Mouse (Mus musculus): ENCODE data around the gene Gins3. TPM values are rescaled to one million over a fixed set of nuclear protein-coding genes. Genes with fewer than 3 reads are reported as not detected.

The Gins3 gene
- 2.9 and 3.1 TPM in 2 replicates for polyA plus RNA-seq (2012; rRNA removed)

GRCm38 (mm10) chr8:95633262-95634062, at the start of gene Gins3:
Gins3 (plus strand) TSS chr8:95633453.

GRCm38 (mm10) chr8:95676631-95677030, 43.4 kb downstream of the Gins3 start, which contains the start of gene Ndrg4:
Ndrg4 (plus strand) TSS chr8:95676980.

Other genes with a start within 250 kb of the Gins3 start
- gene Cfap20, start 198.6 kb upstream of the Gins3 start, polyA plus RNA-seq (2012; rRNA removed): 29.0 and 29.5 TPM in 2 replicates
- 10.4 and 10.6 TPM in 2 replicates for gene Csnk2a2, start 143.4 kb upstream of the Gins3 start, polyA plus RNA-seq (2012; rRNA removed)
- 0.02 TPM in 1 of 2 replicates, not detected in the other for gene Ccdc113, start 99.4 kb upstream of the Gins3 start, polyA plus RNA-seq (2012; rRNA removed)
- gene Prss54, start 57.1 kb upstream of the Gins3 start, polyA plus RNA-seq (2012; rRNA removed): not detected in 2 replicates
- gene Ndrg4, start 43.5 kb downstream of the Gins3 start, polyA plus RNA-seq (2012; rRNA removed): 0.60 and 0.63 TPM in 2 replicates
- 10.7 and 13.1 TPM in 2 replicates for gene Setd6, start 82.4 kb downstream of the Gins3 start, polyA plus RNA-seq (2012; rRNA removed)
- gene Cnot1, start 174.0 kb downstream of the Gins3 start, polyA plus RNA-seq (2012; rRNA removed): 34.5 and 37.4 TPM in 2 replicates
- 75.6 and 77.6 TPM in 2 replicates for gene Sap18b, start 191.9 kb downstream of the Gins3 start, polyA plus RNA-seq (2012; rRNA removed)
- 7.5 and 7.9 TPM in 2 replicates for gene Slc38a7, start 220.1 kb downstream of the Gins3 start, polyA plus RNA-seq (2012; rRNA removed)